Mouse (Mus musculus): ENCODE results near the gene E2f3.

Gene E2f3

DNA sequence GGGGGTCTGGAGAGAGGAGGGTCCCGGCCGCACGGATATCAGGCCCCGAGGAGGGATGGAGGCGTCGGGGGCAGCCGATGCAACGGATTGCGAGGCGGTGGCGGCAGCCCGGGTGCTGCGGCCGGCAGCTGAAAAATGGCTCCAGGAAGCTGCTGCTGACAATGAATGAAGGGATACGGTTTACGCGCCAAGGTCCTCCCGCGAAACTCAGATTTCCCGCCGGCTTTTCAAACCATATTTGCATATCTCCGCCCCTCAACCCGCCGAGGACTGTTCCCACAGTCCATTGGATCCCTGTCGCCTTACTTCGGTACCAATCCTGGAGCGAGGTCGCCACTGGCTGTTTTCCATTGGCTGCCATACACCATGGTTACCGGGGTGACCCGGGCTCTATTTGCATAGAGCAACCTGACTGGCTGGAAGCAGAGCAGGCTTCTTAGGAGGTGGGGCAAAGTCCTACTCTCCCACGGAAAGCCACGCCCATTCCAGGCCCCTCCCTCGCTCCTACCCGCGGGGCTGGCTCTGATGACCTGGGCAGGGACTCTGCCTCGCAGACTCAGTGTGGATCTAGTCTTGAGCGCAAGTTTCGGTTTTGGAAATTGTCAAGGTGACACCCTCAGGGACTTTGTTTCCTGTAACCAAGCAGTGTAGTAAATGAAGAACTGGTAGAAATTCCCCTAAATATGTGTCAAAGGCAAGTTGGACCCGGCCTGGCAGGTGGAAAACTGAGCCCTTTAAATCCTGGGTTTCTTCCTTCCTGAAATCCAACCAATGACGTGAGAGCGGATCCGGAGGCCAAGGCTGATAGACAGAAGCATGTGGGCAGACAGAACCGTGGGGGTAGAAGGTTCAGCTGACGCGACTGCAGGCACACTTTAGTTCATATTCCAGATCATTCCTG lies at the start of gene E2f3:
Gene E2f3 (minus strand): TSS at position 209 of the 901 bp plus-strand sequence.
- DNase-seq (ENCODE audit: low spot score) = peak; percentile 96

DNA sequence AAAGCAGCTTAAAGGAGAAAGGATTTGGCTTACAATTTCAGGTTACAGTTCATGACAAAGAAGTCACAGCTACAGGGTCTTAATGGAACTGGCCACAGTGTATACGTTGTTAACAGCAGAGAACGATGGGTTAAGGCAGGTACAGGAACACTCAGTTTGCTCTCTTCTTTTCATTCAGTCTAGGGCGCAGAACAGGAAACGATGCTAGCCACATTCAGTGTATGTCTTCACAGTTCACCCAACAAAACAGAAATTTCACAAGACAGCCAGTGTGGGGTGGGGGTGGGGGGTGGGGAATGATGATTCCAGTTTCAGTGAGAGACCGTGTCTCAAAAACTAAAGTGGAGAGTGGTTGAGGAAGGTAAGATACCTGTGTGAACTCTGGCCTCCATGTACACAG lies 48.7 kb upstream of the E2f3 start:
- DNase-seq (ENCODE audit: low spot score) = no peak

DNA sequence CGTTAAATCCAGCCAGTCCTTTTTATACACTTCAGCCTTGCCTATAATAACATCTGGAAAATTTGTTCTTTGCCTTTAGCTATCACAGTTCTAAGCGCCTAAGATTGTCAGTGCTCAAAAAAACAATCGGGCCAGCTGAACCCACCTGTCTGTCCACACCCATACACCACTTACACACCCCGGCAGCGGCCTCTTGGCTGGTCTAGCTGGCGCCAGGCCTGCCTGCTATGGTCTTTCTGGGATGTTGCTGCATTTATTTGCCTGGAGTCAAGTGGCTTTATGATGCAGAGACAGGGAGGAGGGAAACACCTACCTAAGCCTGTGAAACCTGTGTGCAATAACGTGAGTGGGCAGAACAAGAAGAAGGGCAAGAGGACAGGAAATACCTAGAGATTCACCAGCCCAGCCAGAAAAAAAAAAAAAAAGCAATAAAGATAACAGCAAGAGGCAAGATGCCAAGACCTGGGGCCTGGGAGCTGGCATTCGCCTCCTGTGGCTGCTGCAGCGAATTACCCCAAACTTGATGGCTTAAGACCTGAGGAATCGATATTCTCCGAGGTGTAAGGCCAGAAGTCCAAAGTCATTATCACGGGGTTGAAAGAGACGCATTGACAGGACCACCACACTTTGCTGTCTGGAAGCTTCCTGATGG lies 45.9 kb upstream of the E2f3 start:
- DNase-seq (ENCODE audit: low spot score) = no peak

DNA sequence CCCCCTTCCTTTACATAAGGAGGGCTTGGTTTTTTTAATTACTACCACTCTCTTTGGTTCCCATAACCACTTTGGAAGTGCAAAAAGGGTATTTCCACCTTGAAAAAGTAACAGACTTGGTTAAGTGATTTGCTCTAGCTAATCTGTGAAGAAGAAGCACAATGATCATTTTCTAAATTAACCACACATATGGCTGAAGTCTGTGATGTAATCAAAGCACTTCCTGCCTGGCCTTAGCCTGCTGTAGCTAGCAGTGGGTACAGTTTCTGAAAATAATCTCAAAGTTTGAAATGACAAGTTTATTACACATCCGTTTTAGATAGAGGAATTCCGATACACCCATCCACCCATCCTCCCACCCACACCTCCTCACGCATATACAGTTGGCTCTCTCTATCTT lies 42.0 kb upstream of the E2f3 start:
- DNase-seq (ENCODE audit: low spot score) = no peak

DNA sequence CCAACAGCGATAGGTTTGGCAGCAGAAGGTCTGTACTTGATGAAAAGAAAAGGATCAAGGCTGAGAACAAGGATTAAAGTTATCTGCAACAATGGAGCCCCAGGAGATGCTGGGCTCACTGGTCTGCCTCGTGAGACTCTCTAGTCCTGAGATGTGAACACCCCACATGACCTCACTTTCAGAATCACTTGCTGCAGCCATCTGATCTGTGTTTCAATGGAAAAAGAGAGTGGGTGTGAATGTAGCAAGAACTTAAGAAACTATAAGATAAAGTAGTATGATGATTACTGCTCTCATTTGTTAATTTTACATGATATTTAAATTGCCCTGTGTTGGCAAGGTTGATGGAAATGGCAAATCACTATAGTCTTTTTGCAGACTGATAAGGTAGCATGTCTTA lies 36.6 kb upstream of the E2f3 start:
- DNase-seq (ENCODE audit: low spot score) = no peak

DNA sequence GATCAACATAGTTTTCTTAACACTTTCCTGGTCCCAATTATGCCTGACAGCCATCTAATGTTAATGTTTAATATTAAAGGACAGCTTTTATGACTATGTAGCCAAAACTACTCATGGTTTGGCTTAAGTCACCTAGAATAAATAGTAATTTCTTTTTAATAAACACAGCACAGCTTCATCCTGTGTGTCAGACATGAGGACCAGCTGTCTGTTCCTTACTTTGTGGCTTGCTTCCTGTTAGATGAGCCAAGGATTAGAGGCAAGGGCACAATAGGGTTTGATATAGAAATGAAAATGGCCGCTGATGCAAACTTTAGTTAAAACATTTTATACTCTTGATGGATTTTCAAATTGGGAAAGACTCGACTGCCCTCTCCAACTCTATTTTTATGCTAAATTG lies 32.7 kb upstream of the E2f3 start:
- DNase-seq (ENCODE audit: low spot score) = no peak

DNA sequence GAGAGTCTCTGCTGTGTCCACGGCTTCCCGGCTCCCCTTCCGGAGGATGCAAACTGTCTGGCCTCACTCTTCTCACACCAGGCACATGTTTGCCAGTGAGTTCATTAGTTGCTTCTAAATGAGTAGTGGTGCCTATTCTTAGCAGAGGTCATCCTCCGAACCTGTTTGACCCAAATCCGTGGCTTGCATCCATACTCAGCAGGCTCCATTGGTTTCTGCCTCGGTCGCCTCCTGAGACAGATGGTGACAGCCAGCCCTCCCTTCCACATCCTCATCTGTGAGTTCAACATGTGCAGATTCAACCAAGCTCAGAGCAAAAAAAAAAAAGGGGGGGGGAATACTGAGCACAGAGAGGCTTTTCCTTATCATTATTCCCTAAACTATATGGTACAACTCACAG lies 31.7 kb upstream of the E2f3 start:
- no peak for DNase-seq (ENCODE audit: low spot score)

DNA sequence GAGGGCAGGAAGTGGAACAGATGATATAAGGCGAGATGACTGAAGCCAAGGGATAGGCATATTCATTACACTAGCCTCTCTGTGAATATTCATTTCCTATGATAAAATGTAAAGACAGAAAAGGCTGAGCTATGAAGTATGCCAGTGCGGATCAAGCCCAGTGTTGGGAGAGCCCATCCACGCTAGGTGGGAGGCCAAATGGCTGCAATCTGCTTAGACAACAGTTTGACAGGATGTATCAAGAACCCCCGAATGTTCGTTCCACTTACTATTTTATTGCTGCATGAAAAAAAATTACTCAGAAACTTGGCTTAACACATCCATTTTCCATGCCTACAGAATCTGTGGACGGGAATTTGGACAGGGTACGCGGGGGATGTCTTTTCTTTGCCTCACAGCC lies 28.7 kb upstream of the E2f3 start:
- no peak for DNase-seq (ENCODE audit: low spot score)

DNA sequence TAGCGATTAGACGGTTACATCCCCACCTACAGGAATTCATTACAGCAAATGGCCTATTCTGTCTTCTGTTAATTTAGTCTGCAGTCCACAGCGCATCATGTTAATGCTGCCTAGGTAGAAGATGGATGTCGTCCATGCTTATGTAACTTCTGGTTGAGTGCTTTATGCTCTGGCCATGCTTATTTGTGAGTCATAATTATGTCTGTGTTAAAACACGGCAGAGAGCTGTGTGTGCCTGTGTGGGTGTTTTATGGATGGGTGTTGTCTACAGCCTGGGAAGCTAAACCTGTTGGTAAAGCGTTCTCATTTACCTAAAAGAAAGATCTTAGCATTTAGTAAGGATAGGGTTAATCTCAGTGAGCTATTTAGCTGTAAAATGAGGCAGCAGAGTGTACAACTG lies 26.4 kb upstream of the E2f3 start:
- DNase-seq (ENCODE audit: low spot score) = no peak

DNA sequence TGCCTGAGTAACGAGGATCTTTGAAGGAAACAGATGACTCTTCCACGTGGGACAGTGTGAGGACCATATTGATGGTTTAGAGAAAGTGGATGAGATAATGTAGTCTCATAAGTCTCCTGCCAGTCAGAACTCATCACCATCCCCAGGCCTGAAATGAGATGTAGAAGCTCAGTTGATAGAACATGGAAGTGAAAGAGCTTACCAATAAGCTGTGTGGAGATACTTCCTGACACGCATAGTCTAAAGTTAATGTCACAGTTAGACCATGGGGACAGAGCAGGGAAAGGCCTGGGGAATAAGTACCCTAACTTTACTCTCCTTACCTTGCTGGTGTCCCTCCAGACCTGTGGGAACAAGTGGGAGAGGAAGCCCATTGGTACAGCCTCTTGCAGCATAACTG lies 22.9 kb upstream of the E2f3 start:
- DNase-seq (ENCODE audit: low spot score) = no peak

DNA sequence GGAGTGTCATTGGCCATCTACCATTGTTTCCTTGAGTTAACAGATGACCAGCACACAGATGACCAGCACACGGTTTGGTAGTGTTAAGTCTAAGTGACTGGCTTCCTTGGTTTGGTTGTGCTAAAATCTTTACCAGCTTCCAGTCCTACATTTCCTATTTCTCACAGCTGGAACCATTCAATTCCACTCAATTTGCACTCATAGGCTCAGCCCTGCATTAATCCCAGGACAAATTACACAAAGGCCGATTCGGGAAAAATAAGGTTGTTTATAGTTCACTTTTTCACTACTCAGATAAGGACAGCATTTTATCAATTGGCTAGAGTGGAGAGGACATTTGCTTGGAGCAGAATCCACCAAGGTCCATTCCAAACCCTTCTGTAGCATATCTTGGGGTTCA lies 19.6 kb upstream of the E2f3 start:
- DNase-seq (ENCODE audit: low spot score) = no peak

DNA sequence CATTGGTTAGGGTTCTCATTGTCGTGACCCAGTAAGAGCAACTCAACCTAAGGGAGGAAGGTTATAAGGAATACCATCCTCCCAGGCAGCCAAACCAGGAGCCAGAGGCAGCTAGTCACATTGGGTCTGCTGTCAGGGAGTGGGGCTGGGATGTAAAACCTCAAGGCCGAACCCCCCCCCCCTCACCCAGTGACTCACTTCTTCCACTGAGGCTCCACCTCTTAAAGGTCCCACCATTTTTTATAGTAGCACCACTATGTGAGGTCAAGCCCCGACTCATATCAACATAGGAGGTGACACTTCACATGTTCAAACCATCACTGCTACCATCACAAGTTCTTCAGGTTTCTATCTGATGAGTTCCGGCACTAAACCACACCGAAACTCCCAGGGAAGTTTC lies 19.0 kb upstream of the E2f3 start:
- no peak for DNase-seq (ENCODE audit: low spot score)

DNA sequence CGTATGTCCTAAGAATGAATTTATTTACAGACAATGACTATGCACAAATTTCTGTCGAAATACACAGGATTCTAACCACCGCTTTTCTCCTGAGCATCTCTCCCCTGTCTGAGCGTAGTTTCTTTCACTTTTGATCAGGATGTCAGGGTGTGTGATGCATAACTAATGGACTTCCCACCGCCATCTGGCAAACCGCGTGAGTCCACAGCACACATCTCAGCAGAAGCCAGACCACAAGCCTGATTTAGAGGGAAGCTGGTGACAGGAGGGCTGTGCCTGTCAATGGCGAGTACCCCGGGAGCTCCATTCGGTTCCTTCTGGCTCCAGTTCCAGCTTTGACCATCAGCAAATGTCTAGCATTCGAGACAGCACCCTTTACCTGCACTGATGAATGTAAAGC lies 17.3 kb upstream of the E2f3 start:
- no peak for DNase-seq (ENCODE audit: low spot score)

DNA sequence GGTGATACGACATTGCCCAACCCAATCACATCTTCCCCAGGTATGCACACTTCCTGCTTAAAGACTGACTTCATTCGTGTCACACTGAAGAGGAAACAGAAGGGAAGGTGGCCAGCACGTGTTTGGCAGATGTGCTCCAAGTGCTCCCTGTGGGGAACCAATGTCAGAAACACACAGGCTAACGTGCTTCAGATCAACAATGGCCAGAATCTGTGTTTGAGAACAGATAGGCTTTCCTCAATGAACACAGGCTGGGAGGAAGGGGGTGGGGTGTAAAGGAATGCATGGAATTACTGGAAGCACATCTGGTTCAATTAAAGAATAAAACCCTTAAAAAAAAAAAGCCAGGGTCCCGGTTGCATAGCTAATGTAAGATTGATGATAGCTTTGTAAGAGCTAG lies 15.2 kb upstream of the E2f3 start:
- no peak for DNase-seq (ENCODE audit: low spot score)

DNA sequence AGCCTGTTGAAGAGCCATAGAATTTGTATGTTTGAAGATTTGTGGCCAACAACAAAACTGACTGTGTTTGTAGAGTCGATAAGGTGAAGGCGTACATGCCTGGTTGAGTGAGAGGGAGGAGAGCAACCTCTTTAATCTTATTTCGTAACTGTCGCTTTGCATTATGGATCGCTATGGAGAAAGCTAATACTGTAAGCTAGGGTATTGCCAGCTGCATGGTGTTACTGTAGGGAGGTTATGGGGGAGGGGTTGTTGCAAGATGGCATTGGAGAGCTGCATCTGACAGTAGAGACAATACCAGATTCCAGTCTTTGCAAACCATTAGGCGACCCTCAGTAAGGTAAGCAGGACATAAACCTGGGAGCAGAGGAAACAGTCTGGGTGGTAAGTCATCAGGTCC lies 2.1 kb upstream of the E2f3 start:
- DNase-seq (ENCODE audit: low spot score) = no peak

DNA sequence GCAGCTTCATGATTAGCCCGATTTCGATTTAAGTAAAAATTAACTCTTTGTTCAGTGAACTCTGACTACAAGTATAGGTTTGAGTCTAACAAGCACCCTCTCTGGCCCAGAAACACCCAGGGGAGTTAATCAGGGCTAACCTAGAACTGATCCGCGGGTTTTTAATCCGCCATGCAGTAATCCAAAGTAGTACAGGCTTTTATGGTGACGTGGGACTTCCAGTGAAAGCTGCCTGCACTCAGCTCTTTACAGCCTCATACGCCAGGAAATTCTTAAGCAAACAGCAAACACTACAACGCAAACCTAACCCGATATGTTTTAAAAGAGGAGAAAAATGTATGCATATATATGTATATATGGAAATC lies 875 bp upstream of the E2f3 start:
- DNase-seq (ENCODE audit: low spot score) = no peak

DNA sequence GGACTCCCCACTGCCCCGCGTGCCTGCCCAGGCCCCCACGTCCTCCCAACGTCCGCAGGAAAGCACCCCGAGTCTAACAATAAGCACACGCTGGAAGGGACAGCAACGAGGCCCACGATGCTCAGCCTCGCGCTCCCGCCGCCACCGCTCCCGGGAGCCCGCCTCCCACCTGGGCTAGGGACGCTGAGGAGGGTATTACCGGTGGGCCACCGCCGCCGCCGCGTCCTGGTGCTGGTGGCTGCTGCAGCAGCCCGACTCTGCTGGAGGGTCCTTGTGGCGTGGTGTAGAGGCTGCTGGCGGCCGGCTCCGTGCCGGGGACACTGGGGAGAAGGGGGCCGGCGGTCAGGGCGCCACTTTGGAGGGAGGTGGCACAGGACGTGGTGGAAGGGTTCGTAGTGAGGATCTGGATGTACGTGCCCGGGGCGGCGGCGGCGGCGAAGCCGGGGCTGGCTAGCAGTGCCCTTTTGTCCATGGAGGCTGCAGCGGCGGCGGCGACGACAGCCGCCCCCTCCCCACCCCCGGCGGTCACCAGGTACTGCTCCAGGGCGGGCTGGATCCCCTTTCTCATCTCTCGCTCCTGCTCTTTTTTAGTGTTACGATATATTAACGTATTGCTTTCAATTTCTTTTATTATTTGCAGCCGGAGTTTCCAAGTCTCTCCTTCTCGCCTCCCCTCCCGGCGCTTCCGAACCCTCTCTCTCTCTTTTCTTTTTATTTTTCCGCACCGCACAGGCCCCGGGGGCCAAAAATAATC lies 585 bp downstream of the E2f3 start:
- DNase-seq (ENCODE audit: low spot score) = peak; percentile 15

DNA sequence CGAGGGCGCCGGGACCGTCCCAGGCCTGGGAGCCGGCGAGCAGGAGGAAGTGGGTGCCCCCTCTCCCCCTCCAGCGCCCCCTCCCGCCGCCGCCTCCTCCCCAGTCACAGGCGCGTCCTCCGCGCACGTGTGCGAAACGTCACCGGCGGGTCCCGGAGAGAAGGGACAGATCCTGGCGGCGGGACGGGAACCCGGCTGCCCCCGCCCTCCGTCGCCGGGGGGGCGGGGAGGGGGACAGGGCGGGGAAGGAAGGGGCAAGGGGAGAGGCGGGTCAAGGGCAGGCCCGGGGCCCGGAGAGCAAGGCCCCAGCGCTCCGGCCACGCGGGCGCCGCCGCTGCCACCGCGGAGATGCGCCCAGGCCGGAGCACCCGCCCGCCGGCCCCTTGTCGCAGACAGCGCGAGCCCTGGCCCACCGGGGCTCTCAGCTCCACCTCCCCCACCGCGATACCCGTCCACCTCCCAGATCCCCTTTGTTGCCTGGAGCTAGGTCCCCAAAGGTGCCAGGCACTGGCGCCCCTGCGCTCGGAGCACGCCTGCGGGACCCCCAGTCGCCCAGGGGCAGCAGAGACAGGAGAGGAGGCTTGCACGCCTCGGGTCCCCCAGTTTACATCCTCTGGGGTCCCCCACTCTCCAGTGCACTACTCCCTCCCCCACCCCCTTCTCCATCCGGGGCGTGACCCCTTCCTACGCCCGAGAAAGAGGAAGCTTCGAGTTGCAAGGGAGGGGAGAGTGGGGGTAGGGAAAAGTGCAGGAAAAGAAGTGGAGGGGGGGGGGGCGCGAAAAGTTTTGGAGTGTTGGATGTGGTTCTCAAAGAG lies 1.4 kb downstream of the E2f3 start:
- peak; percentile 58 for DNase-seq (ENCODE audit: low spot score)

DNA sequence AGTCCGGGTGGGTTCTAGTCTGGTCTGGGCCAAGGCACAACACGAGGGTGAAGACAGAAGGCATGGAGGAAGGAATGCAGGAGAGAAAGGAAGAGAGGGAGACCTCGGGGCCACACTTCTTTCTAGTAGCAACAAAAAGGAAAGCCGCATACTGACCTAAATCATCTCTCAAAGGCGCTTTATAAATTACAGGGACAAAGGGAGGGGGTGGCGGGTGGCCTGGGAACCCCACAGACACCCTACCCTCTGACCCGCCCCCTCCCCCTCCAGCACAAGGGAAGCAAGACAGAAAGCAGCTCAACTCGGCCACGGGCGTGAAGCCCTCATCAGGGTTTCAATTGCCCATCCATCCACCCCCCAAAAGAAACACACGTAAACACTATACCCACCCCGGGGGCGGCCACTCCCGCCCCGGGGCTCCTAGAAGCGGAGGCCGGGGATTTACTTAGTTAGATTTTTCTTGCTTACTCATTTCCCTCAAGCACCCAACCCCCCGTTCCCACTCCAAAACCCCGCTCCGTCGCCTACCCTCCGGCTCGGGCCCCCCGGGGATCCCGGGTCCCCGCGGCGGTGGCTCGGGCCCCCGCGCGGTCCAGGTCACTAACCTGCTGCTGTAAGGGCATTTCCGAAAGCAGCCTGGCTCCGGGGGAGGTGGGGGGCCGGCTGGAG lies 2.2 kb downstream of the E2f3 start:
- DNase-seq (ENCODE audit: low spot score) = peak; percentile 29

DNA sequence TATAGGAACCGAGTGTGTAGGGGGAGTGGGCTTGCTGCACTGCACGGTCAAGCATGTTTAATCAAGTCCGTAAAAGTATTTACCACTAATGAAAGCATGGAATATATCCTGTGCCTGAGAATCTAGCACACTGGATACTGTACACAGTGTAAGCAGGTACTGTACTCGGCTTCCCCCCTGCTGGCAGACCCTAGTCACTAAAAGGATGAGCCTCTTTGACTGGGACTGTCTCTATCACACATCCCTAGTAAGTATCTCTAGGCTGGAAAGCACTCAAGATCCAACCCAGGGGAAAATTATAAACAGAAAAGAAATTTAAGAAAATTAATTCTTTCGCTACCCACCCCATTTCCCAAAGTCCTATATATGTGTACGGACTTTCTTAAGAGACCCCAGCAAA lies 2.8 kb downstream of the E2f3 start:
- DNase-seq (ENCODE audit: low spot score) = no peak

DNA sequence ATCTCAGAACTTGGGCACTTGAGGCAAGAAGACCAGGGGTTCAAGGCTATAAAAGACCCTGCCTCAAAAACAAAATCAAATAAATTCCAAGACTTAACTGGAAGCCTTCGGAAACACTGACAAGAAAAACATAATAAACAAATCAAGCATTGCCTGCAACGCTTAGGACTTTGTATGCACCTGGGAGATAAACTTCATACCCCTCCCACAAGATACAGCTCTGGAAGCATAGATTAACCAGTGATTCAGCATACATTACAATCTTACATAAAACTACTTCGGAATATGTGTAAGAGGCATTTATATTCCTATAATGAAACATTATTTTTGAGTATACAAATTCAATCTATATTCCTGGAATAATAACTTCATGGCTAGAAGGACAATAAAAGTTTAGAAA lies 3.5 kb downstream of the E2f3 start:
- DNase-seq (ENCODE audit: low spot score) = no peak

DNA sequence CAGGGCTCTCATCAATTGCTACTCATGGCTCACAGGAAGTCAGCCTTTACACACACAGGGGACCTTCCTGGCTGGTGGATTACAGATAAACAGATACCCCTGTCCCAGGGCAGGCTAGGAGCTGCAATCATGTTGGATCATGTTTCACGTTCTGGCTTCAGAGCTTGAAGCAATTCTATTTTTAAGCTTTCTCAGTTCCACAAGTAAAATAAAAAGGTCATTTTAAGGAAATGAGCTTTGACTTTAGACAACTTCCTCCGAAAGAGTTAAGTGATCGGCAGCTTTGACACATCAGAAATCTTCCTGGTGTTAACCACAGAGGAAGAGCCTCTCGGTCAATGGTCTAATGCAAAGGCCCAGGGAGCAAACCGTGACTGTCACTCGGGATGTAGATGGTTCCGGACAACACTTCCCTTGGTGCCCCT lies 6.7 kb downstream of the E2f3 start:
- no peak for DNase-seq (ENCODE audit: low spot score)
